Mouse (Mus musculus): ENCODE measurements around the gene Plekhh2. TPM values are rescaled to one million over a fixed set of nuclear protein-coding genes. Genes with fewer than 3 reads are reported as not detected.
A peak's percentile ranks its signal among the peaks of the same experiment; 100 is the strongest.

The Plekhh2 gene
- total and polyA plus RNA-seq, 3 experiments: 0.21 to 1.7 (median 1.1) TPM

DNA sequence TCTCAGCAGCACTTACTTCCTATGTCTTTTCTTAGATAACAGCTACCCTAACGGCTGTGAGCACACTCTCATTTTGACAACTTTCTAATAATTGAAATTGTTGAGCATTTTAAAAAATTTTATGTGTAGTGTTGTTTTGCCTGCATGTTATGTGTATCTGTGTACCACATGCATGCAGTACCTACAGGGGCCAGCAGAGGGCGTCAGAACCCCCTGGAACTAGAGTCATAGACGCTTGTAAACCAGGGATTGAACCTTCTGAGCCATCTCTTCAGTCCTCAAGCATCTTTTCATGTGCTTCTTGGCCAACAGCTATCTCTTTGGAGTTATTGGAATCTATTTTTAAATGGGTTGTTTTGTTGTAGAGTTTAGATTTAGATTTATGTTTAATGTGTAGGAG lies 130.2 kb downstream of the Plekhh2 start:
- in situ Hi-C loops (cut with MboI; ENCODE audit: low pct_ligation_motif_present, low pct_unique_long_range_greater_than_20kb, low sequenced_read_pairs): no loop called here
- dilution Hi-C loops (cut with MboI; ENCODE audit: extremely low pct_ligation_motif_present, extremely low pct_unique_long_range_greater_than_20kb, low sequenced_read_pairs): no loop called here
- H3K4me2 ChIP-seq (ENCODE audit: insufficient read depth, low read depth, poor library complexity, severe bottlenecking): no peak overlapping the region

DNA sequence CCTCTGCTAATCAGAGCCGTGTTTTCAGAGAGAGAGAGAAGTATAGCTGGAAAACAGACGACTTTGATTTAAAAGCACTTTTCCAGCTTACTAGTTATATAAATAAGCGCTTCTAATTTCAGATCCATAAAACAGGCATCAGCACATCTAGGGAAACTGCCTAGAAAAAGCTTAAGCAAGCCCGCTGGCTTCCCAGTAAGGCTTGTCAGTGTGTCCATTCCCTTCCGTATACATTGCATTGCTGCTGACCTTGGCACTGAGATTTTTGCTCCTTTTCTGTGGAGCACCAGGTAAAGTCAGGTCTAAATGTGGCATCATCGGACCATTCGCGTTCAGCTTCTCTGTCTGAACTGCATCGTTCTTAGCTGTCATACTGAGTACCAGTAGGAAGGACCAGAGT lies 130.6 kb downstream of the Plekhh2 start:
- TF ChIP-seq NELFE (IDR thresholded peaks at IDR 0.05; ENCODE audit: low read depth, low read length) (no peak), E2F4 (IDR thresholded peaks at IDR 0.05; ENCODE audit: insufficient replicate concordance, low read depth, low read length) (no peak), GABPA (IDR thresholded peaks at IDR 0.05; ENCODE audit: insufficient replicate concordance, low read depth, low read length) (no peak), MAFK (IDR thresholded peaks at IDR 0.05; ENCODE audit: insufficient replicate concordance, low read length) (no peak), MEF2A (IDR thresholded peaks at IDR 0.05; ENCODE audit: borderline replicate concordance, low read depth, low read length) (no peak), SMC3 (IDR thresholded peaks at IDR 0.05; ENCODE audit: low read depth, low read length) (no peak), SIN3A (IDR thresholded peaks at IDR 0.05; ENCODE audit: low read length) (no peak), POLR2AphosphoS2 (IDR thresholded peaks at IDR 0.05; ENCODE audit: low read depth, low read length) (no peak), NRF1 (IDR thresholded peaks at IDR 0.05; ENCODE audit: low read depth, low read length) (no peak), ETS1 (conservative IDR thresholded peaks at IDR 0.05; ENCODE audit: low read depth, low read length) (no peak), ZKSCAN1 (IDR thresholded peaks at IDR 0.05; ENCODE audit: borderline replicate concordance, low read depth, low read length) (no peak), CHD2 (IDR thresholded peaks at IDR 0.05; ENCODE audit: low read length) (no peak), RCOR1 (conservative IDR thresholded peaks at IDR 0.05; ENCODE audit: low read depth, low read length) (no peak), UBTF (IDR thresholded peaks at IDR 0.05; ENCODE audit: low read depth, low read length) (no peak), HCFC1 (IDR thresholded peaks at IDR 0.05; ENCODE audit: low read depth, low read length) (no peak), JUND (conservative IDR thresholded peaks at IDR 0.05; ENCODE audit: low read depth, low read length) (no peak), EP300 (IDR thresholded peaks at IDR 0.05; ENCODE audit: low read length) (no peak)
- dilution Hi-C loops (cut with MboI; ENCODE audit: extremely low pct_ligation_motif_present, extremely low pct_unique_long_range_greater_than_20kb, low sequenced_read_pairs): no loop called here
- DNase-seq (ENCODE audit: extremely low read depth): no peak
- Histone ChIP-seq H3K4me3 (replicated peaks in 1 of 3; ENCODE audit: low read depth in 2 of 3, low read length in 2 of 3, poor library complexity in 1 of 3) (no peak overlapping the region), H3K9ac (ENCODE audit: insufficient read depth, low read depth) (no peak overlapping the region), H3K79me2 (replicated peaks; ENCODE audit: control insufficient read depth, extremely low read depth, insufficient read depth, poor library complexity, severe bottlenecking) (no peaks in the 10 kb centered on the region), H3K4me2 (ENCODE audit: insufficient read depth, low read depth, poor library complexity, severe bottlenecking) (peak overlapping the region; percentile 87; the same call in 1 of the 2 replicates), H3K27me3 (replicated peaks) (no peaks in the 10 kb centered on the region), H3K27ac (ENCODE audit: insufficient read depth, low read depth) (no peak overlapping the region), H3K36me3 (replicated peaks in 1 of 2; ENCODE audit: control insufficient read depth in 1 of 2, insufficient read depth in 1 of 2, low read length in 1 of 2) (peaks cover 0 to 13% of the 10 kb centered on the region in 2 experiments), H3K9me3 (replicated peaks; ENCODE audit: low read length) (no peaks in the 10 kb centered on the region), H3K4me1 (ENCODE audit: control insufficient read depth in 1 of 2, insufficient read depth in 2 of 2) (peaks cover 3 to 9% of the 10 kb centered on the region in 2 experiments)
- in situ Hi-C loops (cut with MboI; ENCODE audit: low pct_ligation_motif_present, low pct_unique_long_range_greater_than_20kb, low sequenced_read_pairs): no loop called here

More for the DNA sequence above, 130.2 kb downstream of the Plekhh2 start:
- no peak overlapping the region for H3K9ac ChIP-seq (ENCODE audit: insufficient read depth, low read depth)
- H3K27ac ChIP-seq (ENCODE audit: insufficient read depth, low read depth): no peak overlapping the region
- TF ChIP-seq SMC3 (IDR thresholded peaks at IDR 0.05; ENCODE audit: low read depth, low read length) (peak; percentile 54), MYC (IDR thresholded peaks at IDR 0.05; ENCODE audit: low read depth, low read length) (no peak), NRF1 (IDR thresholded peaks at IDR 0.05; ENCODE audit: low read depth, low read length) (no peak), CTCF (conservative IDR thresholded peaks at IDR 0.05 in 1 of 2, IDR thresholded peaks at IDR 0.05 in 1 of 2; ENCODE audit: low read depth in 2 of 2, low read length in 2 of 2) (peak; percentile 79 to 85), RAD21 (IDR thresholded peaks at IDR 0.05; ENCODE audit: low read depth, low read length) (peak; percentile 56)
- H3K9me3 ChIP-seq (replicated peaks; ENCODE audit: low read length): no peaks in the 10 kb centered on the region
- DNase-seq (ENCODE audit: extremely low read depth): peak; percentile 51
- H3K27me3 ChIP-seq (replicated peaks): no peaks in the 10 kb centered on the region
- no peak overlapping the region for H3K4me3 ChIP-seq (replicated peaks in 1 of 3; ENCODE audit: low read depth in 2 of 3, low read length in 2 of 3, poor library complexity in 1 of 3)
- H3K36me3 ChIP-seq (replicated peaks in 1 of 2; ENCODE audit: control insufficient read depth in 1 of 2, insufficient read depth in 1 of 2, low read length in 1 of 2): peaks cover 0 to 16% of the 10 kb centered on the region in 2 experiments
- H3K4me1 ChIP-seq (ENCODE audit: control insufficient read depth in 1 of 2, insufficient read depth in 2 of 2): peaks cover 3 to 9% of the 10 kb centered on the region in 2 experiments
- H3K79me2 ChIP-seq (replicated peaks; ENCODE audit: control insufficient read depth, extremely low read depth, insufficient read depth, poor library complexity, severe bottlenecking): no peaks in the 10 kb centered on the region
